ENCODE assay signal across 14 mouse cellular contexts in genomic region chr5:53322471-53322870, GRCm38 (mm10). TPM values are rescaled to one million over a fixed set of nuclear protein-coding genes. Genes with fewer than 3 reads are reported as not detected.
DNase-seq lines count a peak whose midpoint lies in the region; ATAC-seq and TF ChIP-seq lines count a peak whose summit lies in the region.
"Had no signal": no experiment of that assay in that cellular context is flagged by ENCODE, and none has a peak within 500 bp of the region (broad histone marks: within the 10 kb centered on the region; RNA-seq: fewer than 3 reads in every experiment).

No protein-coding gene starts in this region.

- no peak overlapping the region for H3K27ac ChIP-seq in heart, adult 2 months
- H3K27ac ChIP-seq in kidney, postnatal 0 days, result no peak overlapping the region
- H3K27ac ChIP-seq in kidney, embryonic 15.5 days, result no peak overlapping the region
- no peak overlapping the region for H3K27ac ChIP-seq in midbrain, embryonic 11.5 days (ENCODE audit: low read depth, low read length)
- H3K27ac ChIP-seq in midbrain, postnatal 0 days (ENCODE audit: low read depth, low read length), result no peak overlapping the region
- H3K27ac ChIP-seq: forebrain, embryonic 15.5 days; limb, embryonic 12.5 days had no signal

- no peak for TF ChIP-seq POLR2A in heart, adult 2 months (IDR thresholded peaks at IDR 0.05; ENCODE audit: insufficient read depth, low read depth, low read length)

- DNase-seq in heart, adult 2 months, result no peak
- DNase-seq in heart, postnatal 36 days, result no peak
- DNase-seq in kidney, postnatal 0 days (ENCODE audit: low spot score), result no peak
- DNase-seq in midbrain, embryonic 11.5 days (ENCODE audit: low spot score, missing footprints), result peak; percentile 59
- DNase-seq in midbrain, postnatal 0 days (ENCODE audit: low spot score), result no peak
- DNase-seq in left cerebral cortex, adult 11 months (ENCODE audit: low spot score), result no peak
- no peak for DNase-seq in neural tube, embryonic 10.5 days (ENCODE audit: extremely low spot score, low spot score)
- DNase-seq: cerebellum, adult 11 months; midbrain, embryonic 14.5 days; retina, postnatal 1 day had no signal

- no peak overlapping the region for H3K9ac ChIP-seq in heart, adult 2 months (ENCODE audit: low read depth, low read length)
- H3K9ac ChIP-seq in kidney, postnatal 0 days (ENCODE audit: low read depth, low read length), result no peak overlapping the region
- no peak overlapping the region for H3K9ac ChIP-seq in kidney, embryonic 15.5 days
- H3K9ac ChIP-seq in midbrain, embryonic 11.5 days (ENCODE audit: low read length), result no peak overlapping the region
- H3K9ac ChIP-seq in midbrain, postnatal 0 days (replicated peaks; ENCODE audit: low read length, poor library complexity, severe bottlenecking), result no peak overlapping the region
- H3K9ac ChIP-seq: forebrain, embryonic 15.5 days; limb, embryonic 12.5 days had no signal

- TF ChIP-seq CTCF in heart, adult 2 months (IDR thresholded peaks at IDR 0.05), result 0 out of 2 replicates have a peak, but pooled peaks have one; percentile 6
- peak; percentile 39; the same call in 1 of the 2 replicates for TF ChIP-seq CTCF in kidney, postnatal 0 days (IDR thresholded peaks at IDR 0.05; ENCODE audit: low read depth)
- TF ChIP-seq CTCF in midbrain, postnatal 0 days (IDR thresholded peaks at IDR 0.05), result no peak

- no peaks in the 10 kb centered on the region for H3K36me3 ChIP-seq in heart, adult 2 months (ENCODE audit: control insufficient read depth, insufficient read depth, low read length)
- H3K36me3 ChIP-seq in kidney, postnatal 0 days (ENCODE audit: insufficient read depth, low read length), result no peaks in the 10 kb centered on the region
- no peaks in the 10 kb centered on the region for H3K36me3 ChIP-seq in kidney, embryonic 15.5 days
- H3K36me3 ChIP-seq in midbrain, embryonic 11.5 days (ENCODE audit: control insufficient read depth, insufficient read depth, low read length), result no peaks in the 10 kb centered on the region
- no peaks in the 10 kb centered on the region for H3K36me3 ChIP-seq in midbrain, postnatal 0 days (ENCODE audit: insufficient read depth, low read length)
- H3K36me3 ChIP-seq: forebrain, embryonic 15.5 days; limb, embryonic 12.5 days had no signal

- no peak for TF ChIP-seq EP300 in heart, adult 2 months (IDR thresholded peaks at IDR 0.05; ENCODE audit: insufficient read depth, low read depth, low read length)

- intact Hi-C loops in heart, adult 2 months (cut with DNase I), result no loop called here
- intact Hi-C loops in heart, postnatal 36 days (cut with DNase I), result no loop called here

- no peaks in the 10 kb centered on the region; the same call in 1 of the 2 replicates for H3K4me1 ChIP-seq in heart, adult 2 months (ENCODE audit: control insufficient read depth, insufficient read depth, low read length)
- no peaks in the 10 kb centered on the region for H3K4me1 ChIP-seq in kidney, postnatal 0 days (replicated peaks; ENCODE audit: insufficient read depth, low read length)
- H3K4me1 ChIP-seq in kidney, embryonic 15.5 days, result peaks cover 24% of the 10 kb centered on the region
- H3K4me1 ChIP-seq in midbrain, embryonic 11.5 days (ENCODE audit: control insufficient read depth, insufficient read depth, low read length), result peaks cover 7% of the 10 kb centered on the region; the same call in 1 of the 2 replicates
- no peaks in the 10 kb centered on the region for H3K4me1 ChIP-seq in midbrain, postnatal 0 days (ENCODE audit: insufficient read depth, low read length)

- H3K9me3 ChIP-seq in kidney, postnatal 0 days (replicated peaks; ENCODE audit: low read length), result no peaks in the 10 kb centered on the region
- no peaks in the 10 kb centered on the region for H3K9me3 ChIP-seq in kidney, embryonic 15.5 days (replicated peaks)
- H3K9me3 ChIP-seq in midbrain, embryonic 11.5 days (ENCODE audit: control insufficient read depth, low read length), result no peaks in the 10 kb centered on the region
- H3K9me3 ChIP-seq in midbrain, postnatal 0 days (ENCODE audit: low read length), result no peaks in the 10 kb centered on the region
- H3K9me3 ChIP-seq: forebrain, embryonic 15.5 days; limb, embryonic 12.5 days had no signal

- WGBS in heart, adult 2 months, result 63% methylated on average over 11 of the region's 11 CpGs
- 72% methylated on average over 11 of the region's 11 CpGs for WGBS in kidney, postnatal 0 days
- 71% methylated on average over 11 of the region's 11 CpGs for WGBS in kidney, embryonic 15.5 days
- WGBS in midbrain, embryonic 11.5 days, result 84% methylated on average over 11 of the region's 11 CpGs
- 77% methylated on average over 11 of the region's 11 CpGs for WGBS in midbrain, postnatal 0 days

- H3K4me2 ChIP-seq in kidney, postnatal 0 days (ENCODE audit: low read length), result no peak overlapping the region
- no peak overlapping the region for H3K4me2 ChIP-seq in kidney, embryonic 15.5 days
- no peak overlapping the region for H3K4me2 ChIP-seq in midbrain, embryonic 11.5 days
- no peak overlapping the region for H3K4me2 ChIP-seq in midbrain, postnatal 0 days (ENCODE audit: low read depth, low read length, poor library complexity, severe bottlenecking)
- H3K4me2 ChIP-seq: forebrain, embryonic 15.5 days; limb, embryonic 12.5 days had no signal

- H3K27me3 ChIP-seq in heart, adult 2 months (ENCODE audit: control insufficient read depth, insufficient read depth, low read length), result no peaks in the 10 kb centered on the region
- H3K27me3 ChIP-seq in kidney, postnatal 0 days (ENCODE audit: insufficient read depth, low read length), result no peaks in the 10 kb centered on the region
- peaks cover 13% of the 10 kb centered on the region for H3K27me3 ChIP-seq in kidney, embryonic 15.5 days
- H3K27me3 ChIP-seq in midbrain, embryonic 11.5 days (ENCODE audit: control insufficient read depth, insufficient read depth, low read length), result no peaks in the 10 kb centered on the region
- no peaks in the 10 kb centered on the region for H3K27me3 ChIP-seq in midbrain, postnatal 0 days (ENCODE audit: insufficient read depth, low read length)
- H3K27me3 ChIP-seq: forebrain, embryonic 15.5 days had no signal

- no peak overlapping the region for H3K4me3 ChIP-seq in heart, adult 2 months
- H3K4me3 ChIP-seq in kidney, postnatal 0 days (replicated peaks; ENCODE audit: low read depth, low read length), result no peak overlapping the region
- no peak overlapping the region for H3K4me3 ChIP-seq in kidney, embryonic 15.5 days (replicated peaks)
- H3K4me3 ChIP-seq in midbrain, embryonic 11.5 days (ENCODE audit: low read depth, low read length), result no peak overlapping the region
- no peak overlapping the region for H3K4me3 ChIP-seq in midbrain, postnatal 0 days (ENCODE audit: low read depth, low read length)
- H3K4me3 ChIP-seq: erythroblast, embryonic 14.5 days; forebrain, embryonic 15.5 days; limb, embryonic 12.5 days had no signal

- no peak for ATAC-seq in kidney, postnatal 0 days (replicated peaks; ENCODE audit: low FRiP score, low read depth)
- ATAC-seq in kidney, embryonic 15.5 days (replicated peaks; ENCODE audit: low FRiP score), result no peak
- ATAC-seq in midbrain, embryonic 11.5 days (ENCODE audit: low FRiP score), result no peak
- ATAC-seq in midbrain, postnatal 0 days (ENCODE audit: low FRiP score), result no peak
- ATAC-seq: forebrain, embryonic 15.5 days had no signal

- H3K79me2 ChIP-seq in heart, adult 2 months (replicated peaks; ENCODE audit: control insufficient read depth, insufficient read depth, low read length), result no peaks in the 10 kb centered on the region

RNA-seq across cellular contexts. Expression of gene Smim20, which starts 55.6 kb away (rescaled TPM):
- 10 to 100 TPM; 92.3 to 100.0 TPM for total RNA-seq in heart, adult 2 months (2021)
- 115 and 189 TPM in 2 replicates for polyA plus RNA-seq in heart, adult 2 months (2012; rRNA removed)
- 100 to 1,000 TPM in 1 of 2 experiments, 10 to 100 TPM in 1; 95.9 to 107 TPM for total RNA-seq in heart, postnatal 36 days (2021)
- 135 and 143 TPM in 2 replicates for polyA plus RNA-seq in kidney, postnatal 0 days (2015; fragmentation: Nextera tagmentation; extraction: Ambion mirVana)
- 82.0 and 82.7 TPM in 2 replicates for polyA plus RNA-seq in kidney, embryonic 15.5 days (2015; fragmentation: Nextera tagmentation; extraction: Ambion mirVana)
- polyA plus RNA-seq in midbrain, embryonic 11.5 days (2014; fragmentation: Nextera tagmentation; extraction: Ambion mirVana), result 69.1 and 71.0 TPM in 2 replicates
- total RNA-seq in midbrain, postnatal 0 days (2014; rRNA removed), result 35.7 and 40.2 TPM in 2 replicates
- polyA plus RNA-seq in midbrain, postnatal 0 days (2015; fragmentation: Nextera tagmentation; extraction: Ambion mirVana), result 76.0 and 83.3 TPM in 2 replicates
